Mouse (Mus musculus) myocyte (in vitro differentiated cells): ENCODE results near the gene Ifi205.

Experiments used
- CEBPB ChIP-seq: IDR thresholded peaks from 2 replicates; pipeline ENCODE4 v1.6.1; 2011; ENCODE audit warnings: mild to moderate bottlenecking, moderate library complexity; ENCODE audit not compliant: poor library complexity, insufficient read depth, severe bottlenecking
- MAX ChIP-seq: IDR thresholded peaks from one replicate; pipeline ENCODE4 v1.6.1; 2011; ENCODE audit warnings: low read depth, mild to moderate bottlenecking, control low read depth
- MYOD1 ChIP-seq, 3 experiments: IDR thresholded peaks; one replicate each; pipeline ENCODE4 v1.6.1; 2011; ENCODE audit warnings: control low read depth in 2 of 3, low read depth in 2 of 3, mild to moderate bottlenecking in 2 of 3, moderate library complexity in 1 of 3; ENCODE audit not compliant: insufficient read length in 2 of 3, control insufficient read depth in 1 of 3
- MYOG ChIP-seq, 3 experiments: IDR thresholded peaks; one replicate each; pipeline ENCODE4 v1.6.1; 2011; ENCODE audit warnings: control low read depth in 2 of 3, low read depth in 2 of 3, mild to moderate bottlenecking in 2 of 3; ENCODE audit not compliant: insufficient read length in 2 of 3, control insufficient read depth in 1 of 3, insufficient read depth in 1 of 3
- POLR2A ChIP-seq: IDR thresholded peaks from one replicate; pipeline ENCODE4 v1.6.1; 2011; ENCODE audit warnings: low read depth, mild to moderate bottlenecking, control low read depth, moderate library complexity; ENCODE audit not compliant: insufficient read length
- SRF ChIP-seq: IDR thresholded peaks from one replicate; pipeline ENCODE4 v1.6.1; 2011; ENCODE audit warnings: low read depth; ENCODE audit not compliant: control insufficient read depth, insufficient read length
- TCF12 ChIP-seq: IDR thresholded peaks from one replicate; pipeline ENCODE4 v1.6.1; 2011; ENCODE audit warnings: mild to moderate bottlenecking, control low read depth; ENCODE audit not compliant: poor library complexity, insufficient read depth, severe bottlenecking
- USF1 ChIP-seq: IDR thresholded peaks from one replicate; pipeline ENCODE4 v1.6.1; 2011; ENCODE audit warnings: low read depth, mild to moderate bottlenecking, control low read depth, moderate library complexity

DNA sequence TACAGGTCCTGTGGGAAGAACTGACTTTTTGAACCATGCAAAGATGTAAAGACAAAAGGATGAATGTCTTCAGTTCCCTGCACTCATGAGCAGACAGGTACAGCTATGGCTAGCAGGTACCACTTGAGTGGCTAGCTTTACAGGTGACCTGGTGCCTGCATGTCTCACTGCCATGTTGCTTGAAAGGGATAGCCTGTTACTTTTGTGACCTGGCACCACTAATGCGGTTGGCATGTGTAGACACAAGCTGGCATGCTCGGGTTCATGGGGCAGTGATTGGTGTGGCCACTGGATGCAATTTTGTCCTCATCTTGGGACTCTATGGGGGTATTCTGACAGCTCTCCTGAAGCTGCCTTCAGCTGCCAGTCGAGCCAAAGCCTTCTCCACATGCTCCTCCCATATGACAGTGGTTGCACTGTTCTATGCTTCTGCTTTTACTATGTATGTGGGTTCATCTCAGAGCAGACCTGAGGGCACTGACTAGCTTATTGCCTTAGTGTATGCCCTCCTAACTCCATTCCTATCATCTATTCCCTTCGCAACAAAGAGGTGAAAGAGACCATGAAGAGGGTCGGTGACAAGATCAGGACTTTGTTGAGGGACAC lies 20.4 kb upstream of the Ifi205 start:
- no peak for TF ChIP-seq POLR2A
- no peak for TF ChIP-seq MYOG (IDR thresholded peaks at IDR 0.05; ENCODE audit: control insufficient read depth in 1 of 3, insufficient read depth in 1 of 3, insufficient read length in 2 of 3, low read depth in 2 of 3)
- no peak for TF ChIP-seq MAX
- no peak for TF ChIP-seq CEBPB
- TF ChIP-seq TCF12, result no peak
- TF ChIP-seq USF1, result no peak
- TF ChIP-seq SRF, result no peak
- no peak for TF ChIP-seq MYOD1 (IDR thresholded peaks at IDR 0.05; ENCODE audit: control insufficient read depth in 1 of 3, insufficient read length in 2 of 3, low read depth in 2 of 3)
